Mouse (Mus musculus) bone marrow, adult 2 months (tissue): ENCODE data around the gene Ube2g1.

ENCODE experiments used
- CTCF ChIP-seq: fragments of 200-500 bp; IDR thresholded peaks from 2 replicates; pipeline ENCODE4 v1.5.1; 2011; ENCODE audit warnings: low read length, control low read depth; ENCODE audit not compliant: control insufficient read depth, insufficient read depth
- POLR2A ChIP-seq: fragments of 200-500 bp; IDR thresholded peaks from 2 replicates; pipeline ENCODE4 v1.6.1; 2011; ENCODE audit warnings: low read depth, mild to moderate bottlenecking, control low read depth, low read length, borderline replicate concordance; ENCODE audit not compliant: control insufficient read depth

GRCm38 (mm10) chr11:72735519-72735860 is 128.4 kb downstream of the Ube2g1 start:
- TF ChIP-seq POLR2A (no peak), CTCF (no peak)
